Mouse (Mus musculus) limb, embryonic 11.5 days (tissue): ENCODE data around the gene Hspg2. TPM values are rescaled to one million over a fixed set of nuclear protein-coding genes. Genes with fewer than 3 reads are reported as not detected.

Source experiments
- ATAC-seq: fragments of 200-750 bp; cut with Nextera tagmentation; 2 replicates; pipeline ENCODE4 v1.8.0; 2017; ENCODE audit warnings: low read depth; ENCODE audit not compliant: insufficient number of reproducible peaks, low FRiP score, low TSS enrichment
- DNase-seq: peaks from one replicate; pipeline ENCODE4 v3.0.0-alpha.2; 2015; ENCODE audit warnings: low spot score
- H3K27ac ChIP-seq: fragments of 300-500 bp; sonication (generic); replicated peaks from 2 replicates; pipeline ENCODE4 v1.5.1; 2014; ENCODE audit warnings: low read depth, mild to moderate bottlenecking, low read length
- H3K27me3 ChIP-seq: fragments of 300-500 bp; sonication (generic); 2 replicates; pipeline ENCODE4 v1.6.1; 2014; ENCODE audit warnings: mild to moderate bottlenecking, low read length, mixed read lengths; ENCODE audit not compliant: control insufficient read depth, insufficient read depth
- H3K36me3 ChIP-seq: fragments of 300-500 bp; sonication (generic); 2 replicates; pipeline ENCODE4 v1.6.1; 2014; ENCODE audit warnings: mild to moderate bottlenecking, low read length, moderate library complexity, mixed read lengths; ENCODE audit not compliant: control insufficient read depth, insufficient read depth
- H3K4me1 ChIP-seq: fragments of 300-500 bp; sonication (generic); 2 replicates; pipeline ENCODE4 v1.6.1; 2014; ENCODE audit warnings: low read length, mixed read lengths; ENCODE audit not compliant: control insufficient read depth, insufficient read depth
- H3K4me2 ChIP-seq: fragments of 300-500 bp; sonication (generic); 2 replicates; pipeline ENCODE4 v1.6.1; 2014; ENCODE audit warnings: low read depth, mild to moderate bottlenecking, moderate library complexity; ENCODE audit not compliant: severe bottlenecking
- H3K4me3 ChIP-seq: fragments of 300-500 bp; sonication (generic); 2 replicates; pipeline ENCODE4 v1.5.1; 2014; ENCODE audit warnings: low read depth, low read length
- H3K9ac ChIP-seq: fragments of 300-500 bp; sonication (generic); 2 replicates; pipeline ENCODE4 v1.6.1; 2014; ENCODE audit warnings: mild to moderate bottlenecking, low read length
- H3K9me3 ChIP-seq: fragments of 300-500 bp; sonication (generic); 2 replicates; pipeline ENCODE4 v1.6.1; 2016; ENCODE audit warnings: low read length; ENCODE audit not compliant: control insufficient read depth
- WGBS: fragments of 180-500 bp; shearing (Covaris S2); extraction: QIAGEN DNeasy Blood & Tissue Kit; methylation state at CpG from one replicate; pipeline ENCODE4 v1.1.7; 2014; 5-methylcytosine and 5-hydroxymethylcytosine counted together
- polyA plus RNA-seq: library from polyadenylated mRNA; unstranded; fragments of >200 nt; fragmentation: Nextera tagmentation; extraction: Ambion mirVana; gene quantifications from 2 replicates; pipeline ENCODE4 v1.2.1, GENCODE M21; 2014

The Hspg2 gene
- polyA plus RNA-seq, 1 experiment from 2014 or later: 20.6 TPM

DNA sequence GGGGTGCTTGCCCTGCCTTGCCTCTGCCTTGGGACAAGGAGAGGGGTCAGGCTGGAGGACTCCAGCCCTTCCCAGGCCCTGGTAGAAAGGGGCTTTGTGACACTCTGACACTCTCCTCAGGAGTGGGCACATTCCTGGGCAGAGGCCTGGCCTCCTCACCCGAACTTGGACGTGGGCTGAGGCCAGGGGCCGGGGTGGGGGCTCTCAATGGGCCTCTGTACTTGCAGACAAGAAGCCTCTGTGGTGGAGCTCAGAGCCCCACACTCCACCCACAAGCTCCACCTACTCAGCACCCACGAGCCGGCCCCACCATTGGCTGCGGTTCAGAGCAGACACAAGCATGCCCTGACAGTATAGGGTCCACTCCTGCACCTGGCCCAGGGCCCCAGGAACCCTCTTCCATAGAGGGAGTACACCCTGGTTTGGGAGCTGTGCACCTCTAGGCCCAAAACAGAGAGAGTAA is 35.0 kb downstream of the Hspg2 start:
- no peak overlapping the region for H3K27ac ChIP-seq
- no peak overlapping the region for H3K4me2 ChIP-seq
- ATAC-seq (peak; percentile 21; the same call in 1 of the 2 replicates), DNase-seq (no peak)
- no peaks in the 10 kb centered on the region for H3K27me3 ChIP-seq
- 78% methylated on average over 6 of the region's 6 CpGs for WGBS
- peaks cover 3% of the 10 kb centered on the region for H3K36me3 ChIP-seq
- no peak overlapping the region for H3K4me3 ChIP-seq
- peaks cover 11% of the 10 kb centered on the region for H3K4me1 ChIP-seq
- H3K9me3 ChIP-seq: no peaks in the 10 kb centered on the region
- H3K9ac ChIP-seq: no peak overlapping the region

DNA sequence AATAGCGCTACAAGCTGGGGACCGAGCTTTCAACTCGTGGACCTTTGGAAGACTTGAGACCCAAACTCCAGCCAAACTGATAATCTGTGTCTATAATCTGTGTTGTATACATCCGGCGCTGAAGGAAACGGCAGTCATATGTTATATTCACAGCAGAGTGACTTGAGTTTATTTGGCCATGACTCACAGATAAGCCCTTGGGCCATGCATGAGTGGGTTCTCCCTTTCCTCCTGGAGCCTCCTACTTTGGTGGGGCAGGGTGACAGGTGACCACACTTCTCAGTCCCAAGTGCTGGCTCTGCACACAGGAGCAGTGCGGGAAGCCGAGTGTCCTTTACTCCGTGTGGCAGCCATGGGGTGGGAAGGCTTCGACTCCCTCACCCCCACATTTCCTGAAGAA is 38.1 kb downstream of the Hspg2 start:
- Histone ChIP-seq H3K4me2 (no peak overlapping the region), H3K27me3 (no peaks in the 10 kb centered on the region), H3K36me3 (peaks cover 3% of the 10 kb centered on the region), H3K4me3 (no peak overlapping the region), H3K9ac (no peak overlapping the region), H3K9me3 (no peaks in the 10 kb centered on the region), H3K27ac (no peak overlapping the region), H3K4me1 (no peaks in the 10 kb centered on the region)
- ATAC-seq (no peak), DNase-seq (no peak)
- WGBS: 96% methylated on average over 10 of the region's 10 CpGs

DNA sequence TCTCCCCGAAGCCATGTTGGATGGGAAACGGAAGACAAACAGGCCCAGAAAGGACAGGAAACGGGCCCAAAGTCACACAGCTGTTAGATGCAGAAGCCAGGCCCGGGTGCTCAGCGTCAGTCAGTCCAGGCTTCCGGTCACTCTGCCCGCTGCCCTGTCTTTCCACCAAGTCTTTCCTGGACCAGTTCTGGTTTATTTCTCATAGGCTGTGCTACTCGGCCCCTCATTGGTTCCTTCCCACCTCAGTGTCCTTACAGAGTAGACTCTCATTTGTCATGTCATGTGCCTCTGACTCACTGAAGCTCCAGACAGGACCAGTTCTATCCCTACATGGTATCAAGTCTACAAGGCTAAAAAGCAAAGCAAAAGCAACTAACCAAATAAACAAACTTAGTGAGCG is 41.0 kb downstream of the Hspg2 start:
- no peaks in the 10 kb centered on the region for H3K9me3 ChIP-seq
- H3K9ac ChIP-seq: 0 out of 2 replicates have a peak overlapping the region, but pooled peaks have one; percentile 4
- H3K27ac ChIP-seq: no peak overlapping the region
- H3K27me3 ChIP-seq: no peaks in the 10 kb centered on the region
- H3K4me1 ChIP-seq: no peaks in the 10 kb centered on the region
- H3K4me2 ChIP-seq: no peak overlapping the region
- ATAC-seq: no peak
- WGBS: 88% methylated on average over 9 of the region's 9 CpGs
- H3K4me3 ChIP-seq: no peak overlapping the region
- DNase-seq: no peak
- peaks cover 4% of the 10 kb centered on the region; the same call in 1 of the 2 replicates for H3K36me3 ChIP-seq

DNA sequence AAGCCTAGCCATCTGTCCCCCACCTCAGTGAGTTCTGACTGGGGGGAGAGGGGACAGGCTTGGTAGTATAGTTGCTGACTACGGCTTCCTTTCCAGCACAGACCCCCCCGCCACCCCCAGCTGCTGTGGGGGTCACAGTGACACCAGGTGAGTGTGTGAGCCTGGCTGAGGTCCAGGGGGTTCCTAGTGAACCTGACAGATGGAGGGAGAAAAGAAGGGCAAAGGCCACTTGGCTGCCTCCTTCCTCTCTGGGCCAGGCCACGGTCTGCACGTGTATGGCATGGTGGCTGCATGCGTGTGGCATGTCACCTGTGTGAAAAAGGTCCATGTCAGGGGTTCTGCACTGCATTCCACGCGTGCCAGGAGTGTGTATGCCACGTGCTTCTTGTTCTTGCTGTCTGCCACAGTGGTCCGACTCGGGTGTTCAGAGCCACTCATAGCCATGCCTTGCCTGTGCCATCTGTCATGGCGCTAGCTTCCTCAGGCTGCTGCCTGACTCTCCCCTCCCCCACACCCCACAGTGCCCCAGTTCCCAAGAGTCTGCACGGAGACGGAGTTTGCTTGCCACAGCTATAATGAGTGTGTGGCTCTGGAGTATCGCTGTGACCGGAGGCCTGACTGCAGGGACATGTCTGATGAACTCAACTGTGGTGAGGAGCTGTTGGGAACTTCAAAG is 41.6 kb downstream of the Hspg2 start:
- no peak for DNase-seq
- Histone ChIP-seq H3K27ac (no peak overlapping the region), H3K27me3 (no peaks in the 10 kb centered on the region), H3K36me3 (peaks cover 4% of the 10 kb centered on the region; the same call in 1 of the 2 replicates), H3K4me3 (no peak overlapping the region), H3K4me1 (no peaks in the 10 kb centered on the region), H3K9me3 (no peaks in the 10 kb centered on the region), H3K9ac (no peak overlapping the region), H3K4me2 (no peak overlapping the region)
- WGBS: 88% methylated on average over 15 of the region's 15 CpGs
- ATAC-seq: no peak

DNA sequence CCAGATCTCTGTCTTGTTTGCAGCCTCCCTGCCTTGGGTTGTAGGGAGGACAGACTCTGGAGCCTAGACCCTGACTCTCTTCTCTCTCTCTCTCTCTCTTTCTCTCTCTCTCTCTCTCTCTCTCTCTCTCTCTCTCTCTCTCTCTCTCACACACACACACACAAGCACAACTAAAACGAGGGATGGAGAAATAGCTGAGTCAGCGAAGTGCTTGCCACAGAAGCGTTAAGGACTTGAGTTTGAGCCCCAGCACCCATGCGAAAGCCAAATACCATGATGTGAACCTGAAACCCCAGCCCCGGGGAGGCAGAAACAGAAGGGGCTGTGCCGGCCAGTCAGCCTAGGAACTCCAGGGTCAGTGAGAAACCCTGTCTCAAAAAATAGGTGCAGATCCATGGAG is 44.3 kb downstream of the Hspg2 start:
- no peaks in the 10 kb centered on the region for H3K4me1 ChIP-seq
- ATAC-seq (no peak), DNase-seq (no peak)
- peaks cover 16% of the 10 kb centered on the region for H3K36me3 ChIP-seq
- H3K4me2 ChIP-seq: no peak overlapping the region
- H3K9ac ChIP-seq: no peak overlapping the region
- H3K27ac ChIP-seq: no peak overlapping the region
- H3K9me3 ChIP-seq: no peaks in the 10 kb centered on the region
- H3K4me3 ChIP-seq: no peak overlapping the region
- no peaks in the 10 kb centered on the region for H3K27me3 ChIP-seq
- WGBS: 88% methylated on average over 6 of the region's 6 CpGs

DNA sequence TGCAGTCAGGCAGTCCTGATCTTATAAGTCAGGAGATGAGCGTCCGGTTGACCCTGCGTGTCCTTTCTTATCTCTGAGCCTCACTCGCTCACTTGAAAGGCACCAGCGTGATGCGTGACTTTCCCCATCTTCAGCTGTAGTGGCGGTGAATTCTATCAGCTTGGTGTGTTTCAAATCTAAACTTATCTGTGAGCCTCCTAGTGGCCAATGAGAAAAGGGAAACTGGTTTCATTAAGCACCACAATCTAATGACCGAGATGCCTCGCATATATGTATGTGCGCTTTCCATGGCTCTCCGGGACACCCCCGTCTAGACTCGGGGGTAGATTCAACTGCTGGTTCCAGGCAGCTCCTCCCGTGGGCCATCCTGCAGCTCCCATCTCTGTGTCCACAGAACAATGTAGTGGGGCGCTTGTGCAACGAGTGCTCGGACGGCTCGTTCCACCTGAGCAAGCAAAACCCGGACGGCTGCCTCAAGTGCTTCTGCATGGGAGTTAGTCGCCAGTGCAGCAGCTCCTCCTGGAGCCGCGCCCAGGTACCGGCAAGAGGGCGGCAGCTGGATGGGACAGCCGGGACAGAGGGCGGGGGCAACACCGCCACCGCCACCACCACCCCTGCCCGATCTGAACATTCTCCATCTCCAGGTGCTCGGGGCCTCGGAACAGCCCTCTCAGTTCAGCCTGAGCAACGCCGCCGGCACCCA is 49.6 kb downstream of the Hspg2 start:
- H3K4me2 ChIP-seq: no peak overlapping the region
- H3K27ac ChIP-seq: no peak overlapping the region
- ATAC-seq: no peak
- no peaks in the 10 kb centered on the region for H3K9me3 ChIP-seq
- WGBS: 87% methylated on average over 36 of the region's 36 CpGs
- no peak overlapping the region for H3K9ac ChIP-seq
- no peak for DNase-seq
- H3K4me1 ChIP-seq: no peaks in the 10 kb centered on the region
- H3K27me3 ChIP-seq: no peaks in the 10 kb centered on the region
- peaks cover 23% of the 10 kb centered on the region; the same call in 1 of the 2 replicates for H3K36me3 ChIP-seq
- H3K4me3 ChIP-seq: no peak overlapping the region

DNA sequence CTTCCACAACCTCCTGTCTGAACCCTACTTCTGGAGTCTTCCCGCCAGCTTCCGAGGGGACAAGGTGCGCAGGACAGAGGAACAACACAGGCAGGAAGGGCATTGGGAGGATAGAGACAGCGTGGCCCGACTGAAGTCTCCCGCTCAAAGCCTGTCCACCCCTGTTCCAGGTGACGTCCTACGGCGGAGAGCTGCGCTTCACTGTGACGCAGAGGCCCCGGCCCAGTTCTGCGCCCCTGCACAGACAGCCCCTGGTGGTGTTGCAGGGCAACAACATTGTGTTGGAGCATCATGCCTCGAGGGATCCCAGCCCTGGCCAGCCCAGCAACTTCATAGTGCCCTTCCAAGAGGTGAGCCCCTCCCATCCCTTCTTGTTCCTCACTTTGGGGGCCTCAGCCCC is 50.2 kb downstream of the Hspg2 start:
- DNase-seq (no peak), ATAC-seq (no peak)
- 88% methylated on average over 14 of the region's 14 CpGs for WGBS
- no peak overlapping the region for H3K4me2 ChIP-seq
- no peaks in the 10 kb centered on the region for H3K4me1 ChIP-seq
- no peaks in the 10 kb centered on the region for H3K27me3 ChIP-seq
- H3K36me3 ChIP-seq: peaks cover 23% of the 10 kb centered on the region
- no peak overlapping the region for H3K27ac ChIP-seq
- no peak overlapping the region for H3K4me3 ChIP-seq
- H3K9ac ChIP-seq: no peak overlapping the region
- H3K9me3 ChIP-seq: no peaks in the 10 kb centered on the region

DNA sequence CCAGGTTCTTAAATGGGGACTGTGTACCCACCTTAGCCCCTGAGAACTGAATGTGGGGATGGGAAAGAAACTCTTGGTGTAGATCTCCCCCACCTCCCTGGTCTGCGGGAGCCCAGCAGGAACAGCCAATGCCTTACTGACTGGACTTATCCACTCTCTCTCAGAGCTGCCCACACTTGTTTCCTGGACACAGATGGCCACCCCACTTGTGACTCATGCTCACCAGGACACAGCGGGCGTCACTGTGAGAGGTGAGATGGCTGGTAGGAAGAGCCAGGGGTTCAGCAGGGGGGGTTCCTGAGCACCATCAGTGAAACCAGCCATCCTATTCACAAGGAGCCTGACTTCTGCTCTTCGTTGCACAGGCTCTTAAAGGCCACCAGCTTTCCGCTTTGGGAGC is 51.8 kb downstream of the Hspg2 start:
- H3K4me3 ChIP-seq: no peak overlapping the region
- H3K4me1 ChIP-seq: no peaks in the 10 kb centered on the region
- H3K9ac ChIP-seq: no peak overlapping the region; the same call in 1 of the 2 replicates
- H3K27ac ChIP-seq: no peak overlapping the region
- peaks cover 25% of the 10 kb centered on the region for H3K36me3 ChIP-seq
- H3K9me3 ChIP-seq: no peaks in the 10 kb centered on the region
- DNase-seq (no peak), ATAC-seq (no peak)
- WGBS: 96% methylated on average over 5 of the region's 5 CpGs
- no peaks in the 10 kb centered on the region for H3K27me3 ChIP-seq
- H3K4me2 ChIP-seq: no peak overlapping the region
